9 mouse cellular contexts compared by ENCODE assay signal in the genomic region with DNA sequence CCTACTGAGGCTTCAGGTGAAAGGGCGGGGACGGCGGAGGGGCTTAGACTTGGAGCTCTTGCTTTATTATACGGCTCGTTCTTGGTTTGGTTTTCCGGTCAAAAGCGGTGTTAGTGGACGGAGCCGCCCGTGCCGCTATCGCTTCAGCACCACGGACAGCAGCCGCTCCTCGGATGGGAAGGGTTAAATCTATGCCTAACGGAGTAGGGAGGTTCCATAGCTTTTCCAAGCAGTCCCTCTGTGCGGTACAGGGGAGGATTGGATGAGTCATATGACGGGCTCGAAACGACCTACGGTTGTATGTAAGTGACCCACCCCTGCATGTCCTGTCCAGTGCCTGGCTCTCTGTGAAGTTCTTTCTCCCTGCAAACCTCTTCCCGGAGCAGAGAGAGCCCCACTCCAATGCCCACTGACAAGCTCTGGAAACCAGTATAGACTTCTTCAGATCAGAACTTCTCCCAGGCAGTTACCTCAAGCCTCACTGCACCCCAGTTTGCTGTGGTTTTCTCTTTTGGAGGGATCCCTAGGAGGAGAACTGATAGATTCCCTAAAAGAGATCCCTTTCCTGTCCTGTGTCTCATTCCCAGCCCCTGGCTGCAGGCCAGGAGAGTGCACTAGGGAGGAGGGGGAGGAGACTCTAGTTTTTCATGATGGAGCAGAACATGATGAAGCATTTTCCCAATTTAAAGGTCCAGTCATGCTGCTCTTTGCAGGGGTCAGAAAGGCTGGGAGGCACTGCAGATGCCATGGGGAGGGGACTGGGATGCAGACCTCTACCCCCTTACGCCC. TPM values are rescaled to one million over a fixed set of nuclear protein-coding genes. Genes with fewer than 3 reads are reported as not detected.
A peak's percentile ranks its signal among the peaks of the same experiment; 100 is the strongest.
DNase-seq lines count a peak whose midpoint lies in the region; ATAC-seq and TF ChIP-seq lines count a peak whose summit lies in the region.
"Had no signal": no experiment of that assay in that cellular context is flagged by ENCODE, and none has a peak within 500 bp of the region (broad histone marks: within the 10 kb centered on the region; RNA-seq: fewer than 3 reads in every experiment).

No protein-coding gene starts in this region.

- peak overlapping the region; percentile 73 for H3K4me2 ChIP-seq in forebrain, embryonic 16.5 days (ENCODE audit: low read length)
- peak overlapping the region; percentile 87; the same call in 1 of the 2 replicates for H3K4me2 ChIP-seq in midbrain, embryonic 12.5 days (replicated peaks)

- ATAC-seq in forebrain, embryonic 16.5 days: no peak
- ATAC-seq in midbrain, embryonic 12.5 days (ENCODE audit: low FRiP score, low read depth): no peak
- ATAC-seq: Patski had no signal

- WGBS in kidney, adult 2 months: 5% methylated on average over 23 of the region's 23 CpGs
- WGBS in forebrain, embryonic 16.5 days: 4% methylated on average over 23 of the region's 23 CpGs
- 4% methylated on average over 23 of the region's 23 CpGs for WGBS in midbrain, embryonic 12.5 days

- TF ChIP-seq POLR2A in kidney, adult 2 months (IDR thresholded peaks at IDR 0.05; ENCODE audit: low read depth, low read length): no peak

- peak; percentile 40 for DNase-seq in kidney, adult 2 months
- DNase-seq in kidney, adult 11 months: no peak
- DNase-seq in adrenal gland, adult 2 months: peak; percentile 43
- peak; percentile 59 to 69 for DNase-seq in kidney, postnatal 25 days
- peak; percentile 43 for DNase-seq in thymus, postnatal 0 days (ENCODE audit: low spot score)
- DNase-seq in cerebellum, adult 18-20 months: no peak

- peak overlapping the region; percentile 35 for H3K9ac ChIP-seq in forebrain, embryonic 16.5 days (replicated peaks; ENCODE audit: low read depth, low read length)
- H3K9ac ChIP-seq in midbrain, embryonic 12.5 days (replicated peaks): no peak overlapping the region

- H3K36me3 ChIP-seq in kidney, adult 2 months (ENCODE audit: control insufficient read depth, insufficient read depth, low read length): no peaks in the 10 kb centered on the region
- no peaks in the 10 kb centered on the region for H3K36me3 ChIP-seq in forebrain, embryonic 16.5 days (ENCODE audit: control insufficient read depth, insufficient read depth)
- no peaks in the 10 kb centered on the region for H3K36me3 ChIP-seq in midbrain, embryonic 12.5 days

- H3K4me3 ChIP-seq in kidney, adult 2 months (ENCODE audit: insufficient read depth, low read depth, low read length): no peak overlapping the region
- peak overlapping the region; percentile 65 for H3K4me3 ChIP-seq in forebrain, embryonic 16.5 days (replicated peaks; ENCODE audit: low read length)
- peak overlapping the region; percentile 21 for H3K4me3 ChIP-seq in midbrain, embryonic 12.5 days

- H3K27ac ChIP-seq in kidney, adult 2 months (ENCODE audit: insufficient read depth, low read depth, low read length): no peak overlapping the region
- H3K27ac ChIP-seq in forebrain, embryonic 16.5 days (ENCODE audit: low read length): no peak overlapping the region
- no peak overlapping the region for H3K27ac ChIP-seq in midbrain, embryonic 12.5 days (replicated peaks)

- TF ChIP-seq CTCF in kidney, adult 2 months (conservative IDR thresholded peaks at IDR 0.05; ENCODE audit: insufficient read depth, insufficient read length, low read depth, low read length): no peak

- peaks cover 8% of the 10 kb centered on the region; the same call in 1 of the 2 replicates for H3K27me3 ChIP-seq in kidney, adult 2 months (replicated peaks; ENCODE audit: control insufficient read depth, insufficient read depth, low read length)
- H3K27me3 ChIP-seq in forebrain, embryonic 16.5 days (replicated peaks; ENCODE audit: control insufficient read depth, insufficient read depth, low read length): peaks cover 73% of the 10 kb centered on the region
- peaks cover 96% of the 10 kb centered on the region for H3K27me3 ChIP-seq in midbrain, embryonic 12.5 days

- H3K9me3 ChIP-seq in forebrain, embryonic 16.5 days (ENCODE audit: control insufficient read depth, low read length): no peaks in the 10 kb centered on the region
- H3K9me3 ChIP-seq in midbrain, embryonic 12.5 days: no peaks in the 10 kb centered on the region

- no peaks in the 10 kb centered on the region for H3K4me1 ChIP-seq in kidney, adult 2 months (ENCODE audit: control insufficient read depth, insufficient read depth, low read length)
- peaks cover 32% of the 10 kb centered on the region for H3K4me1 ChIP-seq in forebrain, embryonic 16.5 days (replicated peaks; ENCODE audit: control insufficient read depth, insufficient read depth, low read length)
- peaks cover 26% of the 10 kb centered on the region for H3K4me1 ChIP-seq in midbrain, embryonic 12.5 days

RNA-seq across cellular contexts. Expression of a gene that starts 1.6 kb away (rescaled TPM):
- polyA plus RNA-seq in kidney, adult 2 months (2012; rRNA removed): 0.05 and 0.30 TPM in 2 replicates
- 1 to 10 TPM; 2.1 TPM for total RNA-seq in adrenal gland, adult 2 months (2021)
- polyA plus RNA-seq in adrenal gland, adult 2 months (2012; rRNA removed): 0.71 and 2.5 TPM in 2 replicates
- polyA plus RNA-seq in forebrain, embryonic 16.5 days (2015; fragmentation: Nextera tagmentation; extraction: Ambion mirVana): 0.94 and 1.1 TPM in 2 replicates
- 0.77 and 0.93 TPM in 2 replicates for polyA plus RNA-seq in midbrain, embryonic 12.5 days (2016; fragmentation: Nextera tagmentation; extraction: Ambion mirVana)
- 3.1 and 3.9 TPM in 2 replicates for polyA plus RNA-seq in thymus, postnatal 0 days (2015; fragmentation: Nextera tagmentation; extraction: Ambion mirVana)

RNA-seq across cellular contexts. Expression of a gene that starts 37.2 kb away (rescaled TPM):
- 110 and 123 TPM in 2 replicates for polyA plus RNA-seq in kidney, adult 2 months (2012; rRNA removed)
- total RNA-seq in adrenal gland, adult 2 months (2021): 10 to 100 TPM; 59.0 to 78.0 TPM
- 68.2 and 111 TPM in 2 replicates for polyA plus RNA-seq in adrenal gland, adult 2 months (2012; rRNA removed)
- polyA plus RNA-seq in forebrain, embryonic 16.5 days (2015; fragmentation: Nextera tagmentation; extraction: Ambion mirVana): 90.6 and 92.1 TPM in 2 replicates
- polyA plus RNA-seq in midbrain, embryonic 12.5 days (2016; fragmentation: Nextera tagmentation; extraction: Ambion mirVana): 75.9 and 78.2 TPM in 2 replicates
- 56.7 and 59.0 TPM in 2 replicates for polyA plus RNA-seq in thymus, postnatal 0 days (2015; fragmentation: Nextera tagmentation; extraction: Ambion mirVana)

RNA-seq across cellular contexts. Expression of a gene that starts 54.3 kb away (rescaled TPM):
- 16.6 and 17.7 TPM in 2 replicates for polyA plus RNA-seq in kidney, adult 2 months (2012; rRNA removed)
- 10 to 100 TPM; 32.3 to 34.1 TPM for total RNA-seq in adrenal gland, adult 2 months (2021)
- 8.8 TPM in 2 replicates for polyA plus RNA-seq in adrenal gland, adult 2 months (2012; rRNA removed)
- 66.6 and 73.6 TPM in 2 replicates for polyA plus RNA-seq in forebrain, embryonic 16.5 days (2015; fragmentation: Nextera tagmentation; extraction: Ambion mirVana)
- polyA plus RNA-seq in midbrain, embryonic 12.5 days (2016; fragmentation: Nextera tagmentation; extraction: Ambion mirVana): 56.3 and 61.8 TPM in 2 replicates
- polyA plus RNA-seq in thymus, postnatal 0 days (2015; fragmentation: Nextera tagmentation; extraction: Ambion mirVana): 35.4 and 37.7 TPM in 2 replicates

Comparison
In these comparisons a context has a peak if more than half of its experiments do, and no peak if none do; other contexts are left out.
1. DNase-seq: peak in kidney, adult 2 months (single experiment), adrenal gland, adult 2 months (single experiment), kidney, postnatal 25 days (2 of 2) and thymus, postnatal 0 days (single experiment); none in kidney, adult 11 months (single experiment) and cerebellum, adult 18-20 months (0 of 2).